Mouse (Mus musculus): ENCODE results near the gene Mgat4e.

Mgat4e gene

DNA sequence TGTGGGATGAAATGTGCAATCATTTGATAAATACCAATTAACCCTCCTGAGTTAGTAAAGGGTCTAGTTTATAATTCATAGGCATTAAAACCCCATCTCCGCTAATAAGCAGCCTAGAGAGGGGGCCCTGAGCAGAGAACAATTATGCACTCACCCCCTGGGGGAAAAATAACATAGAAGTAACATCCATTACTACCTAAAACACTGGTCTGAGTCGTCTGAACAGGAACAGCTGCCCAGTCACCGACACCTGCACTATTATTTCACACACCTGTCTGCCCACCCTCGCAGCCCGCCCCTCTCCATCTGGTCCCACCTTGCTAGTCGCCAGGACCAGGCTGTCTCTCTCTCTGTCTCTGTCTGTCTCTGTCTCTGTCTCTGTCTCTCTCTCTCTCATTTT is 36.9 kb downstream of the Mgat4e start:
- no peak for DNase-seq

DNA sequence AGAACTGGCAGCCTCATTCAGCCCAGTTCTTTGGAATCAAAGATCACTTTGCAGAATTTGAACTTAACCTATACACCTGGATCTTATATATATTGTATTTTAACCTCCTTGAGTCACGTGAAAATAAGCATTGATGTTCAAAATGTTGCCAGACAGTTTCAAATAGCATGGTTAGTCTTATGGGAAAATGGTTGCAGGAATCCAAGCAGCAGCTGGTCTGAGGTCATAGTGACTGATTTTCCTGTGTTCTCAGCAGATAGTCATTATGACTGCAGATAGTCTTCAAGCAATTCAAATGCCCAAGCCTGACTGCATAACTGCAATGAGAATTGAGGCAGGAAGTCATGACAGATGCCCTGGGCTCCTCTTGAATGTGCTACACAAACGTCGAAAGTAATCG is 37.3 kb downstream of the Mgat4e start:
- DNase-seq = no peak

DNA sequence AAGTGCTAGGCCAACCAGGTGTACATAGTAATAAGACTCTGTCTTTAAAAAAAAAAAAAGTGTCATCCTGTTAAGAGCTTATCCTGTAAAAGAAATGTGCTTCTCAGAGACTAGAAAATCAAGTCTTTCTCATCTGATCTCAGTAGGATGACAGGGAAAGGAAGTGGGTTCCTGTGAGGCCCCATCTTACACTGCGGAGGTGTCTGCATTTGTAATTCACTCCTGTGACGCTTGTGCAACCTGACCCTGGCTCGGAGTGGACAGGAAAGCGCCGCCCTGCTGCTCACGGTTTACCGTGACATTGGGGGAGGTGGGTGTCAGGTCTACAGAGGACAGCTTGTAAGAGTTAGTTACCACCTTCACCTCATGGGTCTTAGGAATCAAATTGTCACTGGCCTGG is 39.5 kb downstream of the Mgat4e start:
- no peak for DNase-seq

DNA sequence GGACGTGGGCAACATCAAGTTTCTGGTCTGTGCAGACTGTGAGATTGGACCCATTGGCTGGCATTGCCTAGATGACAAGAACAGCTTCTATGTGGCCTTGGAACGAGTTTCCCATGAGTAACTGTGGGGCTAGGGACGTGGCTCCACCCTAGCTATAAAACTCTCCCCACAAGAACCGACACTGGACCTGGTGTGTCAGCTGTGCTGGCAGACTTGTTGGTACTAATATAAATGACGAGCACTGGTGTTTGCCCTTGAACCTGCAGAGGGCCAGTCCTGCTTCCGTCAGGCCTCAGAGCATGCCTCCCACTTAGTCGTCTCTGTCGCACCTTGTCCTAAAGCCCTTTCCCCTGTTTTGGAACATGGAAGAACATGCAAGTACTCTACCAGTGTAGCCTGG is 43.3 kb downstream of the Mgat4e start:
- no peak for DNase-seq

DNA sequence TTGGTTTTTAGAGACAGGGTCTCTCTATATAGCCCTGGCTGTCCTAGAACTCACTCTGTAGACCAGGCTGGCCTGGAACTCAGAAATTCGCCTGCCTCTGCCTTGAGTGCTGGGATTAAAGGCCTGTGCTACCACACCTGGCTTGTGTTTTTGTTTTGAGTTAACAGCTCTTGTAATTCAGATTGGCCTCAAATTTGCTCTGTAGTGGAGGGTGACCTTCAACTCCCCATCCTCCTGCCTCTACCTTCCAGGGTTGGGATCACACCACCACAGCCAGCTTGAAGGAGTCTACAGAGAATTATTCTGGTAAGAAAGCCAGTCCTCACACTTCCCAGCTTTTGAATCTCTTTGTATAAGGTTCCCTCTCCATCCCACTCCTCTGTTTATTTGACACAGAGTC is 48.6 kb downstream of the Mgat4e start:
- DNase-seq = no peak

DNA sequence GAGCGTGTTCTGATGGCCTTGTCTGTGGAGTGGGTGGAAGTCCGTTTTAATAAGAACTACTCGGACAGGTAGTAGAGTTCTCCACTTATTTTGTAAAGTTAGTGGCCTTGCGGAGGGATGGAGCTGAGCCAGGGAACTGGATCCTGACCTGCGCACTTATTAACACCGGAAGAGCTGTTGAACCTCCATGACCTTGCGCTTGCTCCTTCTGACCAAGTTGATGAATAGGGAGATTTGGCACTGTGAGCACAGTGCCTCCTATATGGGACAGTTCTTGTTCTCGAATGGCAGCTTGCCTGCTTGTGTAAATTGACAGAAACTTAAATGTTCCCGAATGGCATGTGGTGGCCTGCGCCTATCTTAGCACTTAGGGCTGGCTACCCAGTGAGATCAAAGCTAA is 53.5 kb downstream of the Mgat4e start:
- DNase-seq = peak; percentile 23

DNA sequence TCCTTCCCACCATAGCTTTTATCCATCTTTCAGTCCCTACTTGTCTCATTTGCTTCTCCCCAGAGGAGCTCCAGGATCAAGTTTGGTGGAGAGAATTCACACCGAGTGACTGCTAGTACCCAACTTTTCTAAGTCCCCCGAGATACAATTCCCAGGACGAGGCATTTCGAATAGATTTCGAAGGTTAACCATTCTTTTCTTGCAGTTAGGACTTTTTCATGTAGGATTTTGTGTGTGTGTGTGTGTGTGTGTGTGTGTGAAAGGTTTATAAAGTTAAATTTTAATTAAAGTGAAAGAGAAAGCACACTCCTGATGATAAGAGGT is 54.3 kb downstream of the Mgat4e start:
- no peak for DNase-seq

DNA sequence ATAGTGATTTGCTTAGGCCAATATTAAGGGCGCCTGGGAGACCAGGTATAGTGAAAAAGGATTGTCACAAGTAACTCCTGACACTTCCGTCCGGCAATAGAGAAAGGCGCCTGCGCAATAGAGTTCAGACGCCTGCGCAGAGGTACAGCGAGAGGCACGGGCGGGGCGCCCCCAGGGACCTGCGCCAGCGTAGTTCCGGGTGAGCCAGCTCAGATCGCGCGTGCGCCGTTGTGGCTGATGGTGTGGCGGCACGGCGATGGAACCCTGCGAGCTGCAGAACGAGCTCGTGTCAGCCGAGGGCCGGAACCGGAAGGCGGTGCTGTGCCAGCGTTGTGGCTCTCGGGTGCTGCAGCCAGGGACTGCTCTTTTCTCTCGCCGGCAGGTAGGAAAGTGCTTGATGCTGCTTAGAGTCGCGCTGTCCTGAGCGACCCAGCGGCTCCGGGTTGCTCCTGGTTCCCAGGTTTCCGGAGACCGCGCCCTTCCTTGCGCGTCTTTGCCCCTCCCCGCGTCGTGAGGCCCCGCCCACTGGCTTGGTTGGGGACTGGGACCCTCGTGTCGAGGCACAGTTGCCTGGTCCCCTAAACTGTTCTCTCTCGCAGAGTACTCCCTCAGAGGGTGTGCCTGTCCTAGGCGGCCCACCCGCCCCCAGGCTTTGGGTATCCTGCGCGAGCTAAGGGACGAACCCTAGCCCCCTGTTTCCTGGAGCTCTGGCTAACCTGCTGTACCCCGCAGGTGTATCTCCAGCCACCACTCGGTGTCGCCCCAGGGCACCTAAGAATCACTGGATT is 54.9 kb downstream of the Mgat4e start, which contains the start of gene Rabif:
Gene Rabif (plus strand): TSS at position 221 of the 788 bp plus-strand sequence.
- DNase-seq = peak; percentile 99

DNA sequence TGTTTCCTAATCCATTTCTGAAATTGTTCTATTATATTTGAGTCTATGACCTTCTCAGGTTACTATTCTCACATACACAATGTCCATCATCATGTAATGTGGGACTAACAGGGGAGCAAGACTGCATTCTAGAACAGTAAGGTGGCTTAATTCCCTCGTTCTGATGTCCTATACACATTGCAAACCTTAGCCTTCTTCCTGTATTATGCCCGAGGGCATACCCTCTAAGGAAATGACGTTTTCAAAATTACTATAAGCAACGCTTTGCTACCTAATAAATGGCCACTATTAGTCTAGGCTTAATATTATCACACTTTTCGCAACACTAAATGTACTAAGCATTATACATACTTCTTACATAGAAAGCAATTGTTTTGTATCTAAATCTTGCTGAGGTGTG is 55.5 kb downstream of the Mgat4e start:
- DNase-seq = no peak

DNA sequence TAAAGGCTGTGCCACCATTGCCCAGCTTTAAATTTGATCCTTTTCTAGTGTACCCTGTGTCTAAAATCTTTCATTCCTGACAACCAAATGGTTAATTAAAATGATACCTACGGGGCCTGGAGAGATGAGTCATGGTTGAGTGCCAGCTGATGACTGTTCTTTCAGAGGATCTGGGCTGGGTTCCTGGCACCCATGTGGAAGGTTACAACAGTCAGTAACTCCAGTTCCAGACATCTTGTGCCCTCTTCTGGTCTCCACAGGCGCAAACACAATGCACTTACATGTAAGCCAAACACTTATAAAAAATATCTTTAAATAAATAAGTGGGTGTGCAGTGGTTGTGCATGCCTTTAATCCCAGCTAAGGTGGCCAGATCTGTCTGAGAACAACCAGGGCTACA is 56.0 kb downstream of the Mgat4e start:
- DNase-seq = peak; percentile 35

DNA sequence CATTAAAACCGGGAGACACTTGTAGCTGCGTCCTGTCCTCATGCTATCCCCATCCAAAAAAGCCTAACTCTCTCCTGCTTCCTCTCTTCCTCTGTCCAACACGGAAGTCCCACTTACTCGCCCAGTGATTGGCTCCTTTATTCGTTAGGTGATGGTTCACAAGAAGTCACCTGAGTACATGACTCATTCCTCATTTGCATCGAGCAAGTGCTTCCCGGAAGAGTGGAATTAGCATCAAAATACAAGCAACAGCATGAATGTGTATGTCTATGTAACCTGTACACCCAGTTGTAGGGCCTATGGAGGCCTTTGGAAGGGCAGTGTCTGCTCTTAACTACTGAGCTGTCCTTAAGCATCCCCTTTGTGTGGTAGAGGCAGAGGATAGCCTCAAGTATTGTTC is 57.2 kb downstream of the Mgat4e start:
- no peak for DNase-seq

Data from cerebellum, adult 9-11 months (tissue).